Mouse (Mus musculus): ENCODE data around the gene Rbpms2. TPM values are rescaled to one million over a fixed set of nuclear protein-coding genes. Genes with fewer than 3 reads are reported as not detected.
"Not testable (repeated sequence)": the region's sequence is repeated elsewhere in the genome, so short reads cannot be mapped to it uniquely, and the experiment has no call there.

The Rbpms2 gene
- total RNA-seq, 2 experiments from 2014 or later, result 0.67 to 7.5 TPM

- not testable (repeated sequence) for ATAC-seq (replicated peaks; ENCODE audit: poor library complexity, severe bottlenecking)
These were observed 22.5 kb downstream of the Rbpms2 start for GRCm38 (mm10) chr9:65651957-65652356.

- no peak for ATAC-seq (replicated peaks; ENCODE audit: poor library complexity, severe bottlenecking)
These were observed 24.3 kb downstream of the Rbpms2 start for GRCm38 (mm10) chr9:65653741-65654140.

- ATAC-seq (replicated peaks; ENCODE audit: poor library complexity, severe bottlenecking), result no peak
These were observed 25.3 kb downstream of the Rbpms2 start for GRCm38 (mm10) chr9:65654700-65655237.

- peak; percentile 98 for ATAC-seq (replicated peaks; ENCODE audit: poor library complexity, severe bottlenecking)
These were observed 26.1 kb downstream of the Rbpms2 start for GRCm38 (mm10) chr9:65655540-65655939.

GRCm38 (mm10) chr9:65657218-65657617 is 27.8 kb downstream of the Rbpms2 start:
- no peak for ATAC-seq (replicated peaks; ENCODE audit: poor library complexity, severe bottlenecking)

GRCm38 (mm10) chr9:65661029-65661428 is 31.6 kb downstream of the Rbpms2 start:
- no peak; the same call in 1 of the 2 replicates for ATAC-seq (replicated peaks; ENCODE audit: poor library complexity, severe bottlenecking)

GRCm38 (mm10) chr9:65661493-65661892 is 32.0 kb downstream of the Rbpms2 start:
- no peak for ATAC-seq (replicated peaks; ENCODE audit: poor library complexity, severe bottlenecking)

- ATAC-seq (replicated peaks; ENCODE audit: poor library complexity, severe bottlenecking), result peak; percentile 48; the same call in 1 of the 2 replicates
These were observed 34.7 kb downstream of the Rbpms2 start for GRCm38 (mm10) chr9:65664163-65664562.

- ATAC-seq (replicated peaks; ENCODE audit: poor library complexity, severe bottlenecking), result peak; percentile 66
These were observed 36.6 kb downstream of the Rbpms2 start for GRCm38 (mm10) chr9:65666042-65666441.

- ATAC-seq (replicated peaks; ENCODE audit: poor library complexity, severe bottlenecking), result no peak
These were observed 38.3 kb downstream of the Rbpms2 start, which contains the start of gene Oaz2 for GRCm38 (mm10) chr9:65667701-65668100. Gene Oaz2, plus strand, starts transcription at chr9:65668001.

GRCm38 (mm10) chr9:65671431-65671931 is 42.0 kb downstream of the Rbpms2 start:
- ATAC-seq (replicated peaks; ENCODE audit: poor library complexity, severe bottlenecking), result peak; percentile 23; the same call in 1 of the 2 replicates

- no peak for ATAC-seq (replicated peaks; ENCODE audit: poor library complexity, severe bottlenecking)
These were observed 43.5 kb downstream of the Rbpms2 start for GRCm38 (mm10) chr9:65672996-65673395.

- 0 out of 2 replicates have a peak, but pooled peaks have one; percentile 1 for ATAC-seq (replicated peaks; ENCODE audit: poor library complexity, severe bottlenecking)
These were observed 46.3 kb downstream of the Rbpms2 start for GRCm38 (mm10) chr9:65675461-65676357.

- ATAC-seq (replicated peaks; ENCODE audit: poor library complexity, severe bottlenecking), result peak; percentile 93
These were observed 47.1 kb downstream of the Rbpms2 start for GRCm38 (mm10) chr9:65676358-65677118.

- no peak for ATAC-seq (replicated peaks; ENCODE audit: poor library complexity, severe bottlenecking)
These were observed 47.6 kb downstream of the Rbpms2 start for GRCm38 (mm10) chr9:65677119-65677462.

- ATAC-seq (replicated peaks; ENCODE audit: poor library complexity, severe bottlenecking), result no peak
These were observed 49.8 kb downstream of the Rbpms2 start for GRCm38 (mm10) chr9:65679181-65679761.

- peak; percentile 64 for ATAC-seq (replicated peaks; ENCODE audit: poor library complexity, severe bottlenecking)
These were observed 51.6 kb downstream of the Rbpms2 start for GRCm38 (mm10) chr9:65680938-65681633.

- no peak for ATAC-seq (replicated peaks; ENCODE audit: poor library complexity, severe bottlenecking)
These were observed 52.1 kb downstream of the Rbpms2 start for GRCm38 (mm10) chr9:65681634-65681940.

- ATAC-seq (replicated peaks; ENCODE audit: poor library complexity, severe bottlenecking), result no peak
These were observed 52.7 kb downstream of the Rbpms2 start for GRCm38 (mm10) chr9:65682183-65682582.

GRCm38 (mm10) chr9:65682994-65683393 is 53.5 kb downstream of the Rbpms2 start:
- no peak for ATAC-seq (replicated peaks; ENCODE audit: poor library complexity, severe bottlenecking)

All from granulocyte monocyte progenitor cell, adult 5-6 weeks (primary cell).